Comparison of ENCODE assay signal across 8 mouse cellular contexts in the genomic region with DNA sequence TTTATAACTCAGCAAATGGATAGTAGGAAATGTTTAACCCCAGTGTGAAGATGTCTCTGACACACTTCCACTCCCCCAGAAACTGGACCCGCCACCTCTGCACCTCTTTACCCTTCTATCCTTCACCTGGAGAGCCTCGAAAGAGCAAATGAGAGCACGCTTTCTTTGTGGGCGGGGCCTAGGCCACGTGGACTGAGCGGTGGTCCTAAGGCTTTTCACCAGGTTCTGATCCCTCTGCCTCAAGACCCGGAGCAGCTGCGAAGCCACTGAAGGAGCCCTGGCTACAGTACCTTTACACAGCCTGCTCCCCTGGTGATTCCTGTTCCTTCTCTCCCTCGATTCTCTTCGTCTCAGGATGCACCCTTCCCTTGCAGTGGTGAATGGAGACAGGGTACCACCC. TPM values are rescaled to one million over a fixed set of nuclear protein-coding genes. Genes with fewer than 3 reads are reported as not detected.
A peak's percentile ranks its signal among the peaks of the same experiment; 100 is the strongest.
DNase-seq lines count a peak whose midpoint lies in the region; ATAC-seq lines count a peak whose summit lies in the region.

No protein-coding gene starts in this region.

- peaks cover 4% of the 10 kb centered on the region; the same call in 1 of the 2 replicates for H3K27me3 ChIP-seq in kidney, embryonic 16.5 days (ENCODE audit: insufficient read depth, low read length)
- H3K27me3 ChIP-seq in embryonic facial prominence, embryonic 11.5 days (ENCODE audit: control insufficient read depth, insufficient read depth, low read length), result peaks cover 28% of the 10 kb centered on the region
- H3K27me3 ChIP-seq in hindbrain, embryonic 10.5 days (ENCODE audit: insufficient read depth, poor library complexity, severe bottlenecking), result peaks cover 48% of the 10 kb centered on the region
- H3K27me3 ChIP-seq in midbrain, embryonic 15.5 days (replicated peaks), result no peaks in the 10 kb centered on the region
- peaks cover 91% of the 10 kb centered on the region for H3K27me3 ChIP-seq in liver, embryonic 12.5 days (replicated peaks)
- H3K27me3 ChIP-seq in heart, embryonic 11.5 days (ENCODE audit: control insufficient read depth, insufficient read depth, low read length), result peaks cover 67% of the 10 kb centered on the region

- WGBS in kidney, embryonic 16.5 days, result 22% methylated on average over 10 of the region's 10 CpGs
- WGBS in embryonic facial prominence, embryonic 11.5 days, result 22% methylated on average over 10 of the region's 10 CpGs
- WGBS in hindbrain, embryonic 10.5 days, result 22% methylated on average over 10 of the region's 10 CpGs
- WGBS in midbrain, embryonic 15.5 days, result 14% methylated on average over 10 of the region's 10 CpGs
- WGBS in liver, embryonic 12.5 days (ENCODE audit: insufficient replicate concordance), result 21% methylated on average over 10 of the region's 10 CpGs
- 22% methylated on average over 10 of the region's 10 CpGs for WGBS in heart, embryonic 11.5 days (ENCODE audit: insufficient replicate concordance)

- peak overlapping the region; percentile 71 for H3K4me2 ChIP-seq in kidney, embryonic 16.5 days (replicated peaks; ENCODE audit: low read depth, low read length)
- peak overlapping the region; percentile 57 for H3K4me2 ChIP-seq in embryonic facial prominence, embryonic 11.5 days (ENCODE audit: low read depth, low read length)
- peak overlapping the region; percentile 71 for H3K4me2 ChIP-seq in midbrain, embryonic 15.5 days
- H3K4me2 ChIP-seq in liver, embryonic 12.5 days, result no peak overlapping the region
- H3K4me2 ChIP-seq in heart, embryonic 11.5 days, result no peak overlapping the region

- no peak overlapping the region for H3K27ac ChIP-seq in kidney, embryonic 16.5 days (ENCODE audit: low read length)
- H3K27ac ChIP-seq in embryonic facial prominence, embryonic 11.5 days (replicated peaks; ENCODE audit: low read depth, low read length), result no peak overlapping the region
- H3K27ac ChIP-seq in hindbrain, embryonic 10.5 days, result no peak overlapping the region
- peak overlapping the region; percentile 84 for H3K27ac ChIP-seq in midbrain, embryonic 15.5 days
- no peak overlapping the region for H3K27ac ChIP-seq in liver, embryonic 12.5 days
- no peak overlapping the region for H3K27ac ChIP-seq in heart, embryonic 11.5 days (ENCODE audit: low read depth, low read length)

- H3K4me3 ChIP-seq in kidney, embryonic 16.5 days (ENCODE audit: low read length), result peak overlapping the region; percentile 44
- no peak overlapping the region; the same call in 1 of the 2 replicates for H3K4me3 ChIP-seq in embryonic facial prominence, embryonic 11.5 days (ENCODE audit: low read depth, low read length)
- H3K4me3 ChIP-seq in hindbrain, embryonic 10.5 days, result peak overlapping the region; percentile 71
- H3K4me3 ChIP-seq in midbrain, embryonic 15.5 days, result peak overlapping the region; percentile 89
- no peak overlapping the region for H3K4me3 ChIP-seq in liver, embryonic 12.5 days
- no peak overlapping the region for H3K4me3 ChIP-seq in heart, embryonic 11.5 days (ENCODE audit: low read depth, low read length)

- no peaks in the 10 kb centered on the region for H3K36me3 ChIP-seq in kidney, embryonic 16.5 days (ENCODE audit: insufficient read depth, low read length)
- no peaks in the 10 kb centered on the region for H3K36me3 ChIP-seq in embryonic facial prominence, embryonic 11.5 days (replicated peaks; ENCODE audit: control insufficient read depth, insufficient read depth, low read depth, low read length)
- peaks cover 41% of the 10 kb centered on the region for H3K36me3 ChIP-seq in hindbrain, embryonic 10.5 days
- 0 out of 2 replicates have a peak, but pooled peaks cover 4% of the 10 kb centered on the region for H3K36me3 ChIP-seq in midbrain, embryonic 15.5 days (replicated peaks)
- no peaks in the 10 kb centered on the region for H3K36me3 ChIP-seq in liver, embryonic 12.5 days
- no peaks in the 10 kb centered on the region for H3K36me3 ChIP-seq in heart, embryonic 11.5 days (ENCODE audit: control insufficient read depth, insufficient read depth, low read length)

- H3K9me3 ChIP-seq in kidney, embryonic 16.5 days (ENCODE audit: low read length), result no peaks in the 10 kb centered on the region
- no peaks in the 10 kb centered on the region for H3K9me3 ChIP-seq in embryonic facial prominence, embryonic 11.5 days (replicated peaks; ENCODE audit: control insufficient read depth, low read length)
- no peaks in the 10 kb centered on the region for H3K9me3 ChIP-seq in hindbrain, embryonic 10.5 days
- H3K9me3 ChIP-seq in midbrain, embryonic 15.5 days, result no peaks in the 10 kb centered on the region
- H3K9me3 ChIP-seq in liver, embryonic 12.5 days (replicated peaks), result no peaks in the 10 kb centered on the region
- no peaks in the 10 kb centered on the region for H3K9me3 ChIP-seq in heart, embryonic 11.5 days (replicated peaks; ENCODE audit: control insufficient read depth, low read length)

- peaks cover 36% of the 10 kb centered on the region for H3K4me1 ChIP-seq in kidney, embryonic 16.5 days (ENCODE audit: insufficient read depth, low read length)
- no peaks in the 10 kb centered on the region; the same call in none of the 2 replicates for H3K4me1 ChIP-seq in embryonic facial prominence, embryonic 11.5 days (ENCODE audit: control insufficient read depth, insufficient read depth, low read length)
- peaks cover 67% of the 10 kb centered on the region for H3K4me1 ChIP-seq in hindbrain, embryonic 10.5 days (replicated peaks)
- H3K4me1 ChIP-seq in midbrain, embryonic 15.5 days, result peaks cover 44% of the 10 kb centered on the region
- H3K4me1 ChIP-seq in liver, embryonic 12.5 days, result peaks cover 22% of the 10 kb centered on the region
- H3K4me1 ChIP-seq in heart, embryonic 11.5 days (ENCODE audit: control insufficient read depth, insufficient read depth, low read length), result peaks cover 16% of the 10 kb centered on the region

- ATAC-seq in kidney, embryonic 16.5 days (ENCODE audit: low FRiP score, low TSS enrichment), result no peak
- no peak for ATAC-seq in embryonic facial prominence, embryonic 11.5 days (replicated peaks; ENCODE audit: insufficient number of reproducible peaks, low FRiP score, low TSS enrichment, low read depth)
- ATAC-seq in midbrain, embryonic 15.5 days (replicated peaks), result no peak
- no peak for ATAC-seq in liver, embryonic 12.5 days
- ATAC-seq in heart, embryonic 11.5 days (replicated peaks; ENCODE audit: insufficient number of reproducible peaks, low FRiP score, low TSS enrichment), result no peak

- H3K9ac ChIP-seq in kidney, embryonic 16.5 days (replicated peaks; ENCODE audit: low read length), result no peak overlapping the region
- no peak overlapping the region for H3K9ac ChIP-seq in embryonic facial prominence, embryonic 11.5 days (replicated peaks; ENCODE audit: low read length)
- peak overlapping the region; percentile 93; the same call in 1 of the 2 replicates for H3K9ac ChIP-seq in midbrain, embryonic 15.5 days
- no peak overlapping the region for H3K9ac ChIP-seq in liver, embryonic 12.5 days
- no peak overlapping the region for H3K9ac ChIP-seq in heart, embryonic 11.5 days (ENCODE audit: low read depth, low read length)

- no peak for DNase-seq in kidney, postnatal 36 days
- no peak for DNase-seq in embryonic facial prominence, embryonic 11.5 days (ENCODE audit: low spot score)
- DNase-seq in hindbrain, embryonic 10.5 days (ENCODE audit: low spot score), result peak; percentile 18
- no peak for DNase-seq in lung, postnatal 14 days

RNA-seq across cellular contexts. Expression of gene Mapk11, which starts 2.0 kb away (rescaled TPM):
- 16.0 and 16.4 TPM in 2 replicates for polyA plus RNA-seq in kidney, embryonic 16.5 days (2015; fragmentation: Nextera tagmentation; extraction: Ambion mirVana)
- 12.7 and 13.5 TPM in 2 replicates for polyA plus RNA-seq in embryonic facial prominence, embryonic 11.5 days (2014; fragmentation: Nextera tagmentation; extraction: Ambion mirVana)
- 34.9 and 46.6 TPM in 2 replicates for polyA plus RNA-seq in hindbrain, embryonic 10.5 days (2016; fragmentation: Nextera tagmentation; extraction: Ambion mirVana)
- polyA plus RNA-seq in midbrain, embryonic 15.5 days (2015; fragmentation: Nextera tagmentation; extraction: Ambion mirVana), result 30.8 and 32.5 TPM in 2 replicates
- polyA plus RNA-seq in liver, embryonic 12.5 days (2016; fragmentation: Nextera tagmentation; extraction: Ambion mirVana), result 1.8 TPM in 2 replicates
- polyA plus RNA-seq in heart, embryonic 11.5 days (2014; fragmentation: Nextera tagmentation; extraction: Ambion mirVana), result 3.2 and 4.2 TPM in 2 replicates

RNA-seq across cellular contexts. Expression of gene Mapk12, which starts 7.0 kb away (rescaled TPM):
- polyA plus RNA-seq in kidney, embryonic 16.5 days (2015; fragmentation: Nextera tagmentation; extraction: Ambion mirVana), result 15.5 and 16.2 TPM in 2 replicates
- 10.1 and 11.9 TPM in 2 replicates for polyA plus RNA-seq in embryonic facial prominence, embryonic 11.5 days (2014; fragmentation: Nextera tagmentation; extraction: Ambion mirVana)
- polyA plus RNA-seq in hindbrain, embryonic 10.5 days (2016; fragmentation: Nextera tagmentation; extraction: Ambion mirVana), result 23.7 and 28.5 TPM in 2 replicates
- polyA plus RNA-seq in midbrain, embryonic 15.5 days (2015; fragmentation: Nextera tagmentation; extraction: Ambion mirVana), result 4.0 and 5.1 TPM in 2 replicates
- polyA plus RNA-seq in liver, embryonic 12.5 days (2016; fragmentation: Nextera tagmentation; extraction: Ambion mirVana), result 2.3 and 2.7 TPM in 2 replicates
- 20.7 and 24.6 TPM in 2 replicates for polyA plus RNA-seq in heart, embryonic 11.5 days (2014; fragmentation: Nextera tagmentation; extraction: Ambion mirVana)

RNA-seq across cellular contexts. Expression of gene Hdac10, which starts 19.0 kb away (rescaled TPM):
- polyA plus RNA-seq in kidney, embryonic 16.5 days (2015; fragmentation: Nextera tagmentation; extraction: Ambion mirVana), result 23.4 and 25.8 TPM in 2 replicates
- polyA plus RNA-seq in embryonic facial prominence, embryonic 11.5 days (2014; fragmentation: Nextera tagmentation; extraction: Ambion mirVana), result 10.3 and 11.3 TPM in 2 replicates
- polyA plus RNA-seq in hindbrain, embryonic 10.5 days (2016; fragmentation: Nextera tagmentation; extraction: Ambion mirVana), result 16.4 and 18.5 TPM in 2 replicates
- 27.0 and 31.4 TPM in 2 replicates for polyA plus RNA-seq in midbrain, embryonic 15.5 days (2015; fragmentation: Nextera tagmentation; extraction: Ambion mirVana)
- polyA plus RNA-seq in liver, embryonic 12.5 days (2016; fragmentation: Nextera tagmentation; extraction: Ambion mirVana), result 12.8 and 15.3 TPM in 2 replicates
- polyA plus RNA-seq in heart, embryonic 11.5 days (2014; fragmentation: Nextera tagmentation; extraction: Ambion mirVana), result 10.5 and 11.4 TPM in 2 replicates

RNA-seq across cellular contexts. Expression of gene Tubgcp6, which starts 24.5 kb away (rescaled TPM):
- polyA plus RNA-seq in kidney, embryonic 16.5 days (2015; fragmentation: Nextera tagmentation; extraction: Ambion mirVana), result 14.7 and 17.8 TPM in 2 replicates
- polyA plus RNA-seq in embryonic facial prominence, embryonic 11.5 days (2014; fragmentation: Nextera tagmentation; extraction: Ambion mirVana), result 15.6 and 17.0 TPM in 2 replicates
- polyA plus RNA-seq in hindbrain, embryonic 10.5 days (2016; fragmentation: Nextera tagmentation; extraction: Ambion mirVana), result 23.7 and 26.0 TPM in 2 replicates
- polyA plus RNA-seq in midbrain, embryonic 15.5 days (2015; fragmentation: Nextera tagmentation; extraction: Ambion mirVana), result 20.1 and 21.2 TPM in 2 replicates
- polyA plus RNA-seq in liver, embryonic 12.5 days (2016; fragmentation: Nextera tagmentation; extraction: Ambion mirVana), result 11.8 and 12.7 TPM in 2 replicates
- polyA plus RNA-seq in heart, embryonic 11.5 days (2014; fragmentation: Nextera tagmentation; extraction: Ambion mirVana), result 13.1 and 14.1 TPM in 2 replicates

RNA-seq across cellular contexts. Expression of gene Plxnb2, which starts 33.1 kb away (rescaled TPM):
- 184 and 188 TPM in 2 replicates for polyA plus RNA-seq in kidney, embryonic 16.5 days (2015; fragmentation: Nextera tagmentation; extraction: Ambion mirVana)
- 113 and 122 TPM in 2 replicates for polyA plus RNA-seq in embryonic facial prominence, embryonic 11.5 days (2014; fragmentation: Nextera tagmentation; extraction: Ambion mirVana)
- polyA plus RNA-seq in hindbrain, embryonic 10.5 days (2016; fragmentation: Nextera tagmentation; extraction: Ambion mirVana), result 133 and 155 TPM in 2 replicates
- 101 and 108 TPM in 2 replicates for polyA plus RNA-seq in midbrain, embryonic 15.5 days (2015; fragmentation: Nextera tagmentation; extraction: Ambion mirVana)
- polyA plus RNA-seq in liver, embryonic 12.5 days (2016; fragmentation: Nextera tagmentation; extraction: Ambion mirVana), result 38.5 and 38.8 TPM in 2 replicates
- polyA plus RNA-seq in heart, embryonic 11.5 days (2014; fragmentation: Nextera tagmentation; extraction: Ambion mirVana), result 84.6 and 95.1 TPM in 2 replicates

Comparison
In these comparisons a context has a peak if more than half of its experiments do, and no peak if none do; other contexts are left out.
1. H3K4me2 ChIP-seq: peak in kidney, embryonic 16.5 days (single experiment), embryonic facial prominence, embryonic 11.5 days (single experiment) and midbrain, embryonic 15.5 days (single experiment); none in liver, embryonic 12.5 days (single experiment) and heart, embryonic 11.5 days (single experiment).
2. H3K4me3 ChIP-seq: peak in kidney, embryonic 16.5 days (single experiment), hindbrain, embryonic 10.5 days (single experiment) and midbrain, embryonic 15.5 days (single experiment); none in embryonic facial prominence, embryonic 11.5 days (single experiment), liver, embryonic 12.5 days (single experiment) and heart, embryonic 11.5 days (single experiment).